Mouse (Mus musculus) thymus, postnatal 10 days (tissue): Measurements from ENCODE around the gene Jup.

Source experiments
- DNase-seq, 2 experiments: peaks; one replicate each; pipeline ENCODE4 v3.0.0; 2021; ENCODE audit warnings: low spot score in 2 of 2

Jup gene

GRCm38 (mm10) chr11:100408076-100408834 lies 10.7 kb upstream of the Jup start:
- peak; percentile 75 to 85 for DNase-seq

- no peak for DNase-seq
Observed at GRCm38 (mm10) chr11:100406995-100407705, 9.6 kb upstream of the Jup start.

GRCm38 (mm10) chr11:100406273-100406672 lies 8.7 kb upstream of the Jup start:
- no peak for DNase-seq

- no peak for DNase-seq
Observed at GRCm38 (mm10) chr11:100404456-100405074, 7.0 kb upstream of the Jup start.

GRCm38 (mm10) chr11:100403445-100404134 lies 6.0 kb upstream of the Jup start:
- no peak for DNase-seq

- DNase-seq = no peak
Observed at GRCm38 (mm10) chr11:100402682-100403081, 5.1 kb upstream of the Jup start.

GRCm38 (mm10) chr11:100402240-100402639 lies 4.7 kb upstream of the Jup start:
- no peak for DNase-seq

GRCm38 (mm10) chr11:100400842-100401241 lies 3.3 kb upstream of the Jup start:
- no peak for DNase-seq

- DNase-seq = no peak
Observed at GRCm38 (mm10) chr11:100399727-100400538, 2.4 kb upstream of the Jup start.

- peak; percentile 49 to 57 for DNase-seq
Observed at GRCm38 (mm10) chr11:100399320-100399719, 1.8 kb upstream of the Jup start.

- DNase-seq = no peak
Observed at GRCm38 (mm10) chr11:100398517-100398916, 954 bp upstream of the Jup start.

- peak; percentile 68 to 72 for DNase-seq
Observed at GRCm38 (mm10) chr11:100396886-100397599, 520 bp downstream of the Jup start.

GRCm38 (mm10) chr11:100395861-100396631 lies 1.5 kb downstream of the Jup start:
- no peak for DNase-seq

GRCm38 (mm10) chr11:100395200-100395599 lies 2.4 kb downstream of the Jup start:
- no peak for DNase-seq

- no peak for DNase-seq
Observed at GRCm38 (mm10) chr11:100394353-100395074, 3.0 kb downstream of the Jup start.

GRCm38 (mm10) chr11:100393733-100394132 lies 3.8 kb downstream of the Jup start:
- no peak for DNase-seq

- no peak for DNase-seq
Observed at GRCm38 (mm10) chr11:100392958-100393357, 4.6 kb downstream of the Jup start.

- no peak for DNase-seq
Observed at GRCm38 (mm10) chr11:100391884-100392345, 5.6 kb downstream of the Jup start.
